Mouse (Mus musculus): ENCODE measurements around the gene Olfr1496. TPM values are rescaled to one million over a fixed set of nuclear protein-coding genes. Genes with fewer than 3 reads are reported as not detected.
"Not testable (repeated sequence)": the region's sequence is repeated elsewhere in the genome, so short reads cannot be mapped to it uniquely, and the experiment has no call there.

Gene Olfr1496
- not detected in 2 replicates for polyA plus RNA-seq (2014; fragmentation: Nextera tagmentation; extraction: Ambion mirVana)

DNA sequence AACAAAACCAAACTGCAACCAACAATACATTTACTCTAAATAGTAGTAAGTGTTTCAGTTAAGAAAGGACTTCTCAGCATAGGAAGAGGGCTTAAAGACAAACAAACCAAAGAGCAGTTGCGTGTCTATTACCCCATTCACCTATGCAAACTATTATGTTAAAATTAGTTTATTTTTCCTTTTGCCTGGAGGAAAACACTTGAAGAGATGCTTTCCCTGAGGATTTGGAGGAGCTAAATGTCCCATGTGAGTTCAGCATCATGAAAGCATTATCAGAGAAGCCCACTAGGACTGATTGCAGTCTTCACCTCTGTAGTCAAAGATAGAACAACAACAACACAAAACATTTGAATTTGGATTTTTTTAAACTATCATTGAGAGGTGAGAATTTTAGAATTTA, at the start of gene Olfr1496:
Gene Olfr1496, plus strand, starts transcription at position 301 of the 400 bp plus-strand sequence.
- no peak within 1 kb of the TSS for H3K4me2 ChIP-seq (replicated peaks; ENCODE audit: low read depth, low read length)
- no peaks in the 10 kb centered on the region for H3K9me3 ChIP-seq (ENCODE audit: control insufficient read depth, low read depth, low read length)
- H3K36me3 ChIP-seq (ENCODE audit: control insufficient read depth, insufficient read depth, low read length): no peaks in the 10 kb centered on the region
- WGBS: 78% methylated on average over 1 of the region's 1 CpGs
- H3K27me3 ChIP-seq (ENCODE audit: control insufficient read depth, insufficient read depth, low read length): no peaks in the 10 kb centered on the region
- no peak for ATAC-seq (ENCODE audit: insufficient number of reproducible peaks, insufficient read depth, low FRiP score, low read depth)
- no peaks in the 10 kb centered on the region for H3K4me1 ChIP-seq (ENCODE audit: control insufficient read depth, insufficient read depth, low read length)
- no peak within 1 kb of the TSS for H3K27ac ChIP-seq (ENCODE audit: low read length)
- H3K9ac ChIP-seq (replicated peaks; ENCODE audit: low read depth, low read length): no peak within 1 kb of the TSS
- no peak within 1 kb of the TSS for H3K4me3 ChIP-seq (ENCODE audit: low read depth, low read length)

DNA sequence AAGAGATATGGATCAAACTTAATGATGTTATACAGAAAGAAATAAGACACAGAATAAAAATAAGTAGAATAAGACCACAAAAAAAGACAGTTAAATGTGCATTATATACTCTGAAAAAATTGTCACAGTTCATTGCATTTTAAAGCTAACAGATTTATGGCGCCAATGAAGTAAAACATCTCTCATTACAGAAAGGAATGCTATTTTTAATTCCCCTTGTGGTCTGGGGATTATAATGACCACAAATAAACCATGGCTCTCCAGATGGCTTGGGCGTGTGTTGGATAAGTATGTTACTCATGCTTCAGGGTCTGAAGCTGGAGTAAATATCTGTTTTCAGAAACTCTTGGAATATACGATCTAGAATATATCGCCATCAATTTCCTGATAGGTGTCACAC, 38.2 kb upstream of the Olfr1496 start, which contains the start of gene Olfr1494:
Gene Olfr1494, plus strand, starts transcription at position 301 of the 400 bp plus-strand sequence.
- ATAC-seq (ENCODE audit: insufficient number of reproducible peaks, insufficient read depth, low FRiP score, low read depth): no peak
- no peaks in the 10 kb centered on the region for H3K9me3 ChIP-seq (ENCODE audit: control insufficient read depth, low read depth, low read length)
- H3K27ac ChIP-seq (ENCODE audit: low read length): no peak within 1 kb of the TSS
- H3K4me1 ChIP-seq (ENCODE audit: control insufficient read depth, insufficient read depth, low read length): no peaks in the 10 kb centered on the region
- 85% methylated on average over 4 of the region's 4 CpGs for WGBS
- no peak within 1 kb of the TSS for H3K4me2 ChIP-seq (replicated peaks; ENCODE audit: low read depth, low read length)
- no peaks in the 10 kb centered on the region for H3K36me3 ChIP-seq (ENCODE audit: control insufficient read depth, insufficient read depth, low read length)
- no peak within 1 kb of the TSS for H3K4me3 ChIP-seq (ENCODE audit: low read depth, low read length)
- H3K27me3 ChIP-seq (ENCODE audit: control insufficient read depth, insufficient read depth, low read length): no peaks in the 10 kb centered on the region
- no peak within 1 kb of the TSS for H3K9ac ChIP-seq (replicated peaks; ENCODE audit: low read depth, low read length)

DNA sequence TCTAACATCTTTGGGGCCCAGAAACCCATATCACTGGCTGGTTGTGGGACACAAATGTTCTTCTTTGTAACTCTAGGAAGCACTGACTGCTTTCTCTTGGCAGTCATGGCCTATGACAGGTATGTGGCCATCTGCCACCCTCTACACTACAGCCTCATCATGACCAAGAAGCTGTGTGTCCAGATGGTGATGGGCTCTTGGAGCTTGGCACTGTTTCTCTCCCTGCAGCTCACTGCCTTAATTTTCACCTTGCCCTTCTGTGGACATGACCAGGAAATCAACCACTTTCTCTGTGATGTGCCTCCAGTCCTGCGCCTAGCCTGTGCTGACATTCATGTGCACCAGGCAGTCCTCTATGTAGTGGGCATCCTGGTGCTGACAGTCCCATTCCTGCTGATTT, 28.3 kb upstream of the Olfr1496 start:
- H3K4me2 ChIP-seq (replicated peaks; ENCODE audit: low read depth, low read length): no peak overlapping the region

DNA sequence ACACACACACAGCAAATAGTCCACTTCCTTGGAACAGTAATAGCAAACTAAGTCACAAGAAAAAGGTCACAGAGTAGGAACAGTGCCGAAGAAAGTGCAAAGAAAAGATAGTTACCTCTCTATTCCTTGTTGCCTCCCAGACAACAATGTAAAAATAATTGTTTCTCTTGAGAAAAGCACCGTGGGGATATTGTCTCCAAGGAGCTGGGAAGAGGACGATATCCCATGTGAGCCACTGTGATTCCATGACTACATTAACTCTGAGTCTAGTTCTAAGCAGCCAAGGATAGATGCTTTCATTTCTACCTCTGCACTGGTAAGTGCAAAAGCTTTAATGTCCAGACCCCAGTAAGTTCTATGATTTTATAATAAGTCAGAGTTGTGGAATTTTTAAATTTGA, 13.4 kb upstream of the Olfr1496 start, which contains the start of gene Olfr1495:
Gene Olfr1495, plus strand, starts transcription at position 301 of the 400 bp plus-strand sequence.
- Histone ChIP-seq H3K4me1 (ENCODE audit: control insufficient read depth, insufficient read depth, low read length) (no peaks in the 10 kb centered on the region), H3K27me3 (ENCODE audit: control insufficient read depth, insufficient read depth, low read length) (no peaks in the 10 kb centered on the region), H3K27ac (ENCODE audit: low read length) (no peak within 1 kb of the TSS), H3K4me2 (replicated peaks; ENCODE audit: low read depth, low read length) (no peak within 1 kb of the TSS), H3K9me3 (ENCODE audit: control insufficient read depth, low read depth, low read length) (no peaks in the 10 kb centered on the region), H3K4me3 (ENCODE audit: low read depth, low read length) (no peak within 1 kb of the TSS), H3K36me3 (ENCODE audit: control insufficient read depth, insufficient read depth, low read length) (no peaks in the 10 kb centered on the region), H3K9ac (replicated peaks; ENCODE audit: low read depth, low read length) (no peak within 1 kb of the TSS)
- ATAC-seq (ENCODE audit: insufficient number of reproducible peaks, insufficient read depth, low FRiP score, low read depth): no peak
- WGBS: 87% methylated on average over 3 of the region's 3 CpGs

More for the DNA sequence above, 28.3 kb upstream of the Olfr1496 start:
- no peak for ATAC-seq (ENCODE audit: insufficient number of reproducible peaks, insufficient read depth, low FRiP score, low read depth)
- no peaks in the 10 kb centered on the region for H3K36me3 ChIP-seq (ENCODE audit: control insufficient read depth, insufficient read depth, low read length)
- no peaks in the 10 kb centered on the region for H3K9me3 ChIP-seq (ENCODE audit: control insufficient read depth, low read depth, low read length)
- no peak overlapping the region for H3K9ac ChIP-seq (replicated peaks; ENCODE audit: low read depth, low read length)
- H3K27ac ChIP-seq (ENCODE audit: low read length): no peak overlapping the region
- no peak overlapping the region for H3K4me3 ChIP-seq (ENCODE audit: low read depth, low read length)
- H3K27me3 ChIP-seq (ENCODE audit: control insufficient read depth, insufficient read depth, low read length): no peaks in the 10 kb centered on the region
- 78% methylated on average over 1 of the region's 1 CpGs for WGBS
- no peaks in the 10 kb centered on the region for H3K4me1 ChIP-seq (ENCODE audit: control insufficient read depth, insufficient read depth, low read length)

DNA sequence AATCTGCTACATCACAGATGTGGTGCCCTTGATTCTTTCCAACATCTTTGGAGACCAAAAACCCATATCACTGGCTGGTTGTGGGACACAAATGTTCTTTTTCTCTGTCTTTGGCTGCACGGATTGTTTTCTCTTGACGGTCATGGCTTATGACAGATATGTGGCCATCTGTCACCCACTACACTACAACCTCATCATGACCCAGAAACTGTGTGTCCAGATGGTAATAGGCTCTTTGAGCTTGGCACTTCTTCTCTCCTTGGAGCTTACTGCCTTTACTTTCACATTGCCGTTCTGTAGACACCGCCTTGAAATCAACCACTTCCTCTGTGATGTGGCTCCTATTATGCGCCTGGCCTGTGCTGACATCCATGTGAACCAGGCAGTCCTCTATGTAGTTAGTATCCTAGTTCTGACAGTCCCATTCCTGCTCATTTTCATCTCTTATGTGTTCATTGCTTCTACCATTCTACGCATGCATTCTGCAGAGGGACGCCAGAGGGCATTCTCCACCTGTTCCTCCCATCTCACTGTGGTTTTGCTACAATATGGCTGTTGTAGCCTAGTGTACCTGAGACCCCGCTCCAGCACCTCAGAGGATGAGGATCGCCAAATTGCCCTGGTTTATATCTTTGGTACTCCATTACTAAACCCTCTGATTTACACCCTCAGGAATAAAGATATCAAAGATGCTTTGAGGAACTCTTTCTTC, 9.0 kb upstream of the Olfr1496 start:
- no peak overlapping the region for H3K4me2 ChIP-seq (replicated peaks; ENCODE audit: low read depth, low read length)
- H3K4me1 ChIP-seq (ENCODE audit: control insufficient read depth, insufficient read depth, low read length): no peaks in the 10 kb centered on the region
- no peak overlapping the region for H3K27ac ChIP-seq (ENCODE audit: low read length)
- 88% methylated on average over 9 of the region's 9 CpGs for WGBS
- ATAC-seq (ENCODE audit: insufficient number of reproducible peaks, insufficient read depth, low FRiP score, low read depth): no peak
- no peaks in the 10 kb centered on the region for H3K27me3 ChIP-seq (ENCODE audit: control insufficient read depth, insufficient read depth, low read length)
- no peak overlapping the region for H3K9ac ChIP-seq (replicated peaks; ENCODE audit: low read depth, low read length)
- H3K9me3 ChIP-seq (ENCODE audit: control insufficient read depth, low read depth, low read length): no peaks in the 10 kb centered on the region
- no peaks in the 10 kb centered on the region for H3K36me3 ChIP-seq (ENCODE audit: control insufficient read depth, insufficient read depth, low read length)
- H3K4me3 ChIP-seq (ENCODE audit: low read depth, low read length): no peak overlapping the region

DNA sequence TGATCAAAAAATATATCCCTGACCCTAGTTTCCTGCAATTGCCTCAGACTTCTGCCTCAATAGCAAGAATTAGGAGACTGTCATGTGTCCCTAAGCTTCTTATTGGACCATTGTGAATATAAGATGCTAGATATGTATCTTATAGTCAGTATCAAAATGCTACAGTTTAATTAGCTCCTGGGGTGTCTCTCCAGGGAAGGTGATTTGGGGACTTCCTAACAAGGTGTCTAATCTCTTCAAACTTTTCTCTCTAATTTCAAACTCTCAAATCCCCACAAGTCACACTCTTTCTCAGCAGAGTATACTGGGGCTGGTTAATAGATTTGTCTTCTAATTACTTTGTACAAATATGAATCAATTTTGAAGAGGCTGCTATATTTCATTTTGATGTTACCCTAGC, 20.4 kb downstream of the Olfr1496 start, which contains the start of gene Olfr1497:
Gene Olfr1497, minus strand, starts transcription at position 101 of the 400 bp plus-strand sequence.
- Histone ChIP-seq H3K27me3 (ENCODE audit: control insufficient read depth, insufficient read depth, low read length) (no peaks in the 10 kb centered on the region), H3K4me1 (ENCODE audit: control insufficient read depth, insufficient read depth, low read length) (no peaks in the 10 kb centered on the region), H3K4me3 (ENCODE audit: low read depth, low read length) (no peak within 1 kb of the TSS), H3K4me2 (replicated peaks; ENCODE audit: low read depth, low read length) (no peak within 1 kb of the TSS), H3K27ac (ENCODE audit: low read length) (no peak within 1 kb of the TSS), H3K9ac (replicated peaks; ENCODE audit: low read depth, low read length) (no peak within 1 kb of the TSS), H3K36me3 (ENCODE audit: control insufficient read depth, insufficient read depth, low read length) (no peaks in the 10 kb centered on the region), H3K9me3 (ENCODE audit: control insufficient read depth, low read depth, low read length) (no peaks in the 10 kb centered on the region)
- no peak for ATAC-seq (ENCODE audit: insufficient number of reproducible peaks, insufficient read depth, low FRiP score, low read depth)

DNA sequence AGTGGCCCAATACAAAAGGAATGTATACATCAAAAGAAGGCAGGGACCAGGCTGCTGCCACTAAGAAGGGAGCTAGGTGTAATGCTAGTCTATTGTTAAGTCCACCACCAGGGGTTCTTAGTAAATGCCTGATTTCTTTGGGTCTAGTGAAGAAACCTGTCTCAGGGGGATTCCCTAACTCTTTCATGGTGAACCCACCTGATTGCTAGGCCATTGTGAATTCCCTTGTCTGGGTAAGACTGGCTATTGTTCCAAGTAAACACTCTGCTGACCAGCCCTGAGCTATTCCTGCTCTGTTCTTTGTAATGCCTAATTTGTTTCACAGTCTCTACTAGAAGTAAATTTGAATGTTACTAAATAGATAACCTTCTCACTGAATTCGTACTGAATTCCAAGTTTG, 27.8 kb downstream of the Olfr1496 start:
- H3K36me3 ChIP-seq (ENCODE audit: control insufficient read depth, insufficient read depth, low read length); H3K27me3 ChIP-seq (ENCODE audit: control insufficient read depth, insufficient read depth, low read length); H3K27ac ChIP-seq (ENCODE audit: low read length); H3K4me3 ChIP-seq (ENCODE audit: low read depth, low read length); ATAC-seq (ENCODE audit: insufficient number of reproducible peaks, insufficient read depth, low FRiP score, low read depth); H3K4me1 ChIP-seq (ENCODE audit: control insufficient read depth, insufficient read depth, low read length); H3K9me3 ChIP-seq (ENCODE audit: control insufficient read depth, low read depth, low read length); H3K9ac ChIP-seq (replicated peaks; ENCODE audit: low read depth, low read length); H3K4me2 ChIP-seq (replicated peaks; ENCODE audit: low read depth, low read length): not testable (repeated sequence)
- 69% methylated on average over 1 of the region's 1 CpGs for WGBS

DNA sequence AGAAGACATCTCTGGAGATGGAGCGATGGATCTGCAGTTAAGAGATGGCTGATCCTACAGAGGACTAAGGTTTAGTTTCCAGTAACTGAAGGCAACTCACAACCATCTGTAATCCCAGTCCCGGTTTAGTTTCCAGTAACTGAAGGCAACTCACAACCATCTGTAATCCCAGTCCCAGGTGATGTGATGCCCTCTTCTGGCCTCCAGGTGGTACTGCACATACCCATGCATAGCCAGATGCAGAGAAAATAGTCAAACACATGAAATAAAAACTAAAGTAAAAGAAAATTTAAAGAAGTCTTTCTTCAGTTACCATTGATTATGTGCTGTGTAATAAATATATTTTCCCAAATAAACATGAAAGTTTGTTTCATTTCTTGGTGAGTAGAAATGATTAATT, 35.1 kb downstream of the Olfr1496 start:
- 53% methylated on average over 2 of the region's 2 CpGs for WGBS
- Histone ChIP-seq H3K4me1 (ENCODE audit: control insufficient read depth, insufficient read depth, low read length) (no peaks in the 10 kb centered on the region), H3K4me3 (ENCODE audit: low read depth, low read length) (no peak overlapping the region), H3K9me3 (ENCODE audit: control insufficient read depth, low read depth, low read length) (no peaks in the 10 kb centered on the region), H3K27me3 (ENCODE audit: control insufficient read depth, insufficient read depth, low read length) (no peaks in the 10 kb centered on the region), H3K9ac (replicated peaks; ENCODE audit: low read depth, low read length) (no peak overlapping the region), H3K4me2 (replicated peaks; ENCODE audit: low read depth, low read length) (no peak overlapping the region), H3K36me3 (ENCODE audit: control insufficient read depth, insufficient read depth, low read length) (no peaks in the 10 kb centered on the region), H3K27ac (ENCODE audit: low read length) (no peak overlapping the region)
- ATAC-seq (ENCODE audit: insufficient number of reproducible peaks, insufficient read depth, low FRiP score, low read depth): no peak

DNA sequence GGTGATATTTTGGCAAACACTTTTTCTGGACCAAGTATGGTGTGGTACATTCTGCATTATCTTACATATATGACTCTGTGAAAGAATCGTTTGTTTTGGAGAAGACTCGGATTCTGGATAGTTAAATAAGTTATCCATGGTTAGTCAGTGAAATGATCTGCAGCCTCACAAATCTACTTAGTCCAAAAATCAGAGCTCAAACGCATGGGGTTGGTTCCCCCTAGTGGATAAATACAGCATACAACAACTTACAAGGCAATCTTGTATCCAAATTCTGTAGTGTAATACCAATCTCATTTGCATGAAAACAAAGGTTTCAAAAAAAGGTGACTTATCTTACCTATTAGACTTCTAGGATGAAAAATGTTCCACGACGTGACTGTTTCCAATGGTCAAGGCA, 41.1 kb downstream of the Olfr1496 start:
- no peaks in the 10 kb centered on the region for H3K27me3 ChIP-seq (ENCODE audit: control insufficient read depth, insufficient read depth, low read length)
- 29% methylated on average over 5 of the region's 5 CpGs for WGBS
- ATAC-seq (ENCODE audit: insufficient number of reproducible peaks, insufficient read depth, low FRiP score, low read depth): no peak

More for the DNA sequence above, 41.1 kb downstream of the Olfr1496 start:
- Histone ChIP-seq H3K9ac (replicated peaks; ENCODE audit: low read depth, low read length) (no peak overlapping the region), H3K4me1 (ENCODE audit: control insufficient read depth, insufficient read depth, low read length) (no peaks in the 10 kb centered on the region), H3K9me3 (ENCODE audit: control insufficient read depth, low read depth, low read length) (no peaks in the 10 kb centered on the region), H3K27ac (ENCODE audit: low read length) (no peak overlapping the region), H3K4me2 (replicated peaks; ENCODE audit: low read depth, low read length) (no peak overlapping the region), H3K36me3 (ENCODE audit: control insufficient read depth, insufficient read depth, low read length) (no peaks in the 10 kb centered on the region), H3K4me3 (ENCODE audit: low read depth, low read length) (no peak overlapping the region)

Measured in stomach, embryonic 14.5 days (tissue).